Mouse (Mus musculus): ENCODE results near the gene Espl1.

- no peak for TF ChIP-seq CTCF (IDR thresholded peaks at IDR 0.05; ENCODE audit: low read depth, low read length)
- no peak for TF ChIP-seq POLR2AphosphoS5 (IDR thresholded peaks at IDR 0.05; ENCODE audit: insufficient replicate concordance, low read depth, low read length)
- TF ChIP-seq GATA1 (IDR thresholded peaks at IDR 0.05; ENCODE audit: borderline replicate concordance, low read length) = no peak
Measured at GRCm38 (mm10) chr15:102370727-102371126, 74.7 kb downstream of the Espl1 start.

All from G1E (cell line).